Mouse (Mus musculus) induced T-regulatory cell, adult 2 months (primary cell): ENCODE results near the gene 1700019N19Rik.
A peak's percentile ranks its signal among the peaks of the same experiment; 100 is the strongest.

Experiments
- DNase-seq: peaks from one replicate; pipeline ENCODE4 v3.0.0-alpha.2; 2012; ENCODE audit warnings: low read depth

1700019N19Rik gene

DNA sequence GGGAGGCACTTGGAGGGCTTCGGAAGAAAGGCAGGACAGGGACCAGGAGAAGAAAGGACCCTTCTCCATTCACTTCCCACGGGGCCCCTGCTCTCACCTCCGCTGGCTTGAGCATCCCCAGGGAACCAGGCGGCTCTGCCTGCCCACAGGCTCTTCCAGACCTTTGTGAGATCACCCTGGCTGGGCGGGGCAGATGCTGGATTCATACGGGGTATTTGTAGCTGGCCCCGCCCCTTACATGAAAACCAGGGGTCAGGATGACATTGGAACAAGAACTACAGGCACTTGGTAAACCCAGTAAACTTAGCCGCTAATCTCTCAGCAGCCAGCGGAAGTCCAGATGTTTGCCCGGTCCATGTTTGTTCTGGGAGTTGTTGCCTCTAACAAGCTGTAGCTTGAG lies at the start of gene 1700019N19Rik:
1700019N19Rik (minus strand) TSS at position 178 of the 400 bp plus-strand sequence.
- DNase-seq: no peak

DNA sequence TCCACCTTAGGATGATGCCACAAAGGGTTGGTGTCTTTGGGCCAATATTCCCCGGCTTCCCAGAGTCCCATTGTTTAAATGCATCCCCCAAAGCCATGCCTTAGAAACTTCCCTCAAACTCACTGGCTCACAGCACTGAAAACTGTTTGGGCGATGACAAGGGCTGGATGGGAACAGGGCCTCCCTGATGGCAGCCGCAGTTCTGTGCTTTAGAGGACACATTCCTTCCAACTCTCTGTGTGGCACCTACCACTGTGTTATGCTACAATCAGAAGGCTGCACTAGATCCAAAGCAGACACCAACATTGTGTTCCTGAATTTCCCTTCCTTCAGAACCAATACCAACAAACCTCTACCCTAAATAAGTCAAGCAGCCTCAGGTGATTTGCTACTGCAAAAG lies 49.3 kb upstream of the 1700019N19Rik start:
- no peak for DNase-seq

DNA sequence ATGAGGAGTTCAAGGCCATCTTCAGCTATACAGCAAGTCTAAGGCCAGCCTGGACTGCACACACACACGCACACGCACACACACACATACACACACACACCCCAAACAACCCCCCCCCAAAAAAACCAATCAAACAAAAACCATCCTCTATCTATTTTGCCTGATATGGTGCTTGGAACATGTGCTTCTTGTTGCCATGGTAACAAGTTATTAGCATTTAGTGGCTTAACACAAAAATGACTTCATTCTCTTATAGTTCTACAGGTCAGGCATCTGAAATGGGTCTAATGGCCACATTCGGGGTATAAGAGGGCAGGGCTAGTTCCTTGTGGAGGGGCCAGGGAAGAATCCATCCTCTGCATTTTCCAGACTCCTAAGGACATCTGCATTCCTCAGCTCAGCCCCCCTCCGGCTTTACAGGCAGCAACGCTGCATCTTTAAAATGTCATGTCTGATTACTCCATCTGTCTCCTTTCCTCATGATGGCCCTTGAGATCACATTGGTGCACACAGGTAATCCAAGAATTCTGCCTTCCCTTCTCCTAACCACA lies 46.5 kb upstream of the 1700019N19Rik start:
- DNase-seq: no peak

DNA sequence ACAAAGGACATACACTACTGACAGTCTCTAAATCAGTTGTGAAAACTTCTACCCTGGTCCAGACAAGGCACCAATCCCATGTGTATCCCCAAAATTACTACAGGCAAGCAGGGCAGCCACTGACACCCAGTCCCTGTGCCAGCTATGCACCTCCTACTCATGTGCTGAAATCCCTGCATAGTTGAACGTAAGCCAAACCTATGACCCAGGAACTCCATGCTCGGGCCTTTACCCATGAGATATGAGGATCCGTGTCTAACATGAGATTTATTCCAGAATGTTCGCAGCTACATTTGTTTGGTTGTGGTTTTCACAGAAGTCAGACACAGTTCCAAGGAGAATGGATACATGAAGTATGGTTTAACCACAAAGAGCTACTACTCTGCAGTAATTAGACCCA lies 45.5 kb upstream of the 1700019N19Rik start:
- DNase-seq: no peak

DNA sequence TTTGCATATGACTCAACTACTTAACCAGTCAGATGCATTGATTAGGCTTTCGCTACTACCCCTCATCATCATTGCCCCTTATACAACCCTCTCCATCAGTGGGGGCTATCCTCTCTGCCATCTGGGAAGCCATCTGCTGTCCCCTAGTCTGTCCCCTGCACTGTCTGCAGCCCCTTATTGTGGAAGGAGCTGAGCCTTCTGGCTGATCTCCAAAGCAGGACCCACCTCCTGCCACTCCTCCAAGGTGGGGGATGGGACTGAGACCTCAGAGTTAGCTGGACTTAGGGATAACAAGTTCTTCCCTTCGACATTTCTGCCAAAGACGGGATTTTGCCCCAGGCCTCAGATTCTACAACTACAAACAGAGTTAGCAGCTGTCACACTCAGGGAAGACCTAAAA lies 45.1 kb upstream of the 1700019N19Rik start:
- DNase-seq: no peak

DNA sequence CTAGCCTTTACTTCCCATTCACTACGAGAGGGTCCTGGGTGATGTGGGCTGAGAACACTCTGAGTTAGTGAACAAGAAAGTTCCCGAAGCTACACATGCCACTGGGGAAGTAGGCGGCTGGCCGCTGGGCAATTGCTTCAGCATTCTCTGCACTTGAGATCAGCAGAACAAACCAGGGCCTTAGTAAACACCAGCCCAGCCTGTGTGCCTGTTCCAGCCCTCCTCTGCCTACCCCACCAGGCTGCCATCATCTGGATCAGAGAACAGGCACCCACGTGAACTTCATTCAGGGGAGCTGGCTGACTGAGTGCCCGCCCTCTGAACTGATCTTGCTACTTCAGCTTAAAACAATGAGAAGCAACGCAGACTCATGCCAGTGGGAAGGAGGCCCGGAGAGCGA lies 44.4 kb upstream of the 1700019N19Rik start:
- DNase-seq: no peak

DNA sequence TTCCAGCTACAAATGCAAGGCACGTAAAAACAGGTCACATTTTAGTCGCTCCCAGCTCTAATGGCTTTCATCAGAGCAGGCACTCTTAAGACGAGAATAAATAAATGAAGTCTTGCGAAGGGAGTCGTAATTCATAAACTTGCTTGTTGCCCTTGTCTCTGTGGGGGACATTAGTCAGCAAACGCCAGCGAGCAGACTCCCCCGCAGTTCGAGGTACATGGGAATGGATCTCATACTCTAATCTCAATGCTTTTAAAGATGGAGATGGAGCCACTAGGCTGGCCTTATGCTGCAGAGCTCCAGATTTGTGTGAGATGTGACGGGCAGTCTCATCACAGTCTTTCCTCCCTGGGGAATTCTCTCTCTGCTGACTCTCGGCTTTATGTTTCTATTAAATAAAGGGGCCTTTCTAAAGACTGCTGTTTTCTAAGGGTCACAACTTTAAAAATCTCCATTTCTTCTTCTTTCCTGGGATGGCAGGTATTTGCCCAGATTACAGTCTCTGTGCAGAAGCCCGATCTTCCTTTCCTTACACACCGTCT lies 39.4 kb upstream of the 1700019N19Rik start:
- no peak for DNase-seq

DNA sequence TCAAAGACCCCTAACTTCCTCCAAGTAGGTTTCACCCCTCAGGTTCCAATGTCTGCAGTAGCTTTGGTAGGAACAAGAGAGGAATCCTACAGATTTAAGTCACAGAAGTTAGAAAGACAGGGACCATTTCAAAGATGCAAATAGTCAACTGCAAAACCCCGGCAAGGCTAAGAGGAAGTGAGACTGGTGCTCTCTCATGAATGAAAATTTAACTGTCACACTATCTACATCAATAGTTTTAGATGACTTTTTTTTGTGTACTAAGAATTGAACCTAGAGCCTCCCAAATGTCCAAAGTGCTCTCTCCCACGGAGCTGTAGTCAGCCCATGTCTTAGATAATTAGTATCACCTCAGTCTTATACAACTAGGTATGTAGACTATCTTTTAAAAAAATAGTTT lies 38.7 kb upstream of the 1700019N19Rik start:
- DNase-seq: no peak

DNA sequence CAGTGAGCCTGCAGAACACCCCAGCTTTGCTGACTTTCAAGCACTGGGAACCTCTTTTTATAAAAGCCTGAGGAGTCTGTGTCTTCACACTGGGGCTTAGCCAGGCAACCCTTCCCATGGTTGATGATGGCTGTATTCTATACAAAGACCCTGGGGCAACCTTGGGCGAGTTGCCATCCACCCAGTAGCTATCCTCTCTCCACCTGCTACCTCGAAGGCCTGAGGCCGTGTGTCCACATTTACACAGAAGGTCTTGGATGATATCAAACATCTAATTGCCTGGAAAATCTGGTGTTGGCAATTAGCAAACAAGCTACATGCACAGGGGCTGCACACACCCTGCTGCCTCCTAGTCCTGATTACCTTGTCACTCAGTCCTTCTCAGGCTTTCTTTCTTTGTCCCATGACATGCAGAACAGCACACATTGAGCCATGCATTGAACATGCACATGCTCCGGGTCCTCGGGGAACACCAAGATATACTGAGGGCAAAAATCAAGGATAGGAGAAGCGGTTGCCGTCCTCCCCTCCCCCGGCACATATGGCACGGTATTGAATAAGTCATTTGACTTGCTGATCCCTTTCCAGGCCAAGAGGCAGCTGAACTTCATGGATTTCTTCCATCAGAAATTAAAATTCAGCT lies 37.1 kb upstream of the 1700019N19Rik start:
- DNase-seq: no peak

DNA sequence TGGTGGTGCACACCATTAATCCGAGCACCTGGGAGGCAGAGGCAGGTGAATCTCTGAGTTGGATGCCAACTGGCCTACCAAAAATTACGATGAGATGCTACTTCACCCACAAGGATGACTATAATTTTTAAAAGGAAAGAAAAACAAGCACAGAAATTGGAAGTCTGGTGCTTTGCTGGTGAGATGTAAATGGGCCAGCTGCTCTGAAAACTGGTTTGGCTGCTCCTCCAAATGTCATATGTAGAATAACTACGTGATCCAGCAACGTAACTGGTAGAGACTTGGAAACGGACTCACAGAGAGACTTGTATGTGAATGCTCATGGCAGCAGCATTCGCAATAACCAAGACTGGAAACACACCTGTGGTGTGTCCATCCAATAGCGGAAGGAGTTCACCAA lies 35.9 kb upstream of the 1700019N19Rik start:
- no peak for DNase-seq

DNA sequence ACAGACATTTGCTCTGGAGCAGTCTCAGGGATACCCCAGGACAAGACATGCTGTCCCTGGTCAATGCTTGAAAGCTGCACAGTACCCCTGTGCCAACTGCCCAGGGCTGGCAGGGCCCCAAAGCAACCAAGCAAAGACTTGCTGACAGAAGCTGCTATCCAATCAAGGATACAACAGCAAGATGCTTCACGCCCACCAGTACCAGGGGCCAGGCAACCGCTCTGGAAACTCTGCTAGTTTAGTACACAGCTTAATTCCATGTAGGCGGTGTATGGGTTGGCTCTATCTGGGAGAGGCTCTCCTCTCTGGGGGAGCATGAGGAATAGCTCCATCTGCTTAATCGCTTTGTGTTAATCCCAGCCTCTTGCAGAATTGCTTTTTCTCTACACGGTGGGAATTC lies 35.3 kb upstream of the 1700019N19Rik start:
- no peak for DNase-seq

DNA sequence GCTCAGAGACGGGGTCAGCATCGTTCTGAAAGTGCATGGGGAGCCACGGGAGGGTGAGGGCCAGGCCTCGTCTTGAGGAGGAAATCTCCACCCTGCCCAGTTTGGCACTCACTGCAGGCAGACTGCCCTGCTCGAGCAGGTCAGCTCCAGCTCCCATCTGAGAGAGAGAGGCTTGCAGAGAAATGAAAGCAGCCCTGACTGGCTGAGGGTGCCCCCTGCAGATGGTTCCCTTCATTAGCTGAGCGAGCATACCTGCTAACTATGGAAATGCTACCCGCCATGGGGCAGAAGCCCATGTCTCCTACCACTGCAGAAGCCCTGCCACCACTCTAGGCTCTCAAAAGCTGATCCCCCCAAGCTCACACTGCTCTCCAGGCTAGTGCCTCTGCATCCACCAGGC lies 33.4 kb upstream of the 1700019N19Rik start:
- no peak for DNase-seq

DNA sequence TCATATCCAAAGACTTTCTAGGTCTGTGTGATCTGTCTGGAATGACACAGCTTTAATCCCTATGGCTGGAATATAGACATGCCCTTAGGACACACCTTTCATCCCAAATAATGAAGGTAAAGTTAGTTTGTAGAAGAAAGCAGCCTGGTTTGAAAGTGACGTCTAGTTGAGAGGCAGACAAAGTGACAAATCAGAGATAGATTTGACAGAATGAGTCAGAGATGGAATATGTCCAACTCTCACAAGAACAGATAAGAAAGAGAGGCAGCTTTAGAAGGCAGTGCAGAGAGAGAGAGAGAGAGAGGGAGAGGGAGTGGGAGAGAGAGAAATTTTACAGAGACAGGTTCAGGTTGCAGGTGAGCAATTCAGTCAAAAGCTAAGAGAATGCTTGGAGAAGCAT lies 30.1 kb upstream of the 1700019N19Rik start:
- DNase-seq: no peak

DNA sequence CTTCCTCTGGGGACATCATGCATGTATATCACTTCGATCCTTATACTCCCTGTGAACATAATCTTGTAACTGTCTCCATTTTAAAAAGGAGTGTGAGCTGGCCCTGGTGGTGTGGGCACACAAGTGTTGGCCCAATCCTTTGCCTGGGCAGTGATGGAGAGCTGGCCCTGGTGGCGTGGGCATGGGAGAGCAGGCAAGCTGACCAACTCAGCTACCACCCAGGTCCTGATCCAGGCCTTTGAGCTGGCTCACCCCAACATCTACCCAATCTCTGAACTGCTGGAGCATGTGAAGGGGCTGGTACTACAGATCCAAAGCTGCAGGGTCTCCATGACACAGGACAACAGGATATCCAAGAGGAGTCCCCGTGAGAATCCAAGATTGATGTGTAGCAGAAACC lies 29.0 kb upstream of the 1700019N19Rik start:
- no peak for DNase-seq

DNA sequence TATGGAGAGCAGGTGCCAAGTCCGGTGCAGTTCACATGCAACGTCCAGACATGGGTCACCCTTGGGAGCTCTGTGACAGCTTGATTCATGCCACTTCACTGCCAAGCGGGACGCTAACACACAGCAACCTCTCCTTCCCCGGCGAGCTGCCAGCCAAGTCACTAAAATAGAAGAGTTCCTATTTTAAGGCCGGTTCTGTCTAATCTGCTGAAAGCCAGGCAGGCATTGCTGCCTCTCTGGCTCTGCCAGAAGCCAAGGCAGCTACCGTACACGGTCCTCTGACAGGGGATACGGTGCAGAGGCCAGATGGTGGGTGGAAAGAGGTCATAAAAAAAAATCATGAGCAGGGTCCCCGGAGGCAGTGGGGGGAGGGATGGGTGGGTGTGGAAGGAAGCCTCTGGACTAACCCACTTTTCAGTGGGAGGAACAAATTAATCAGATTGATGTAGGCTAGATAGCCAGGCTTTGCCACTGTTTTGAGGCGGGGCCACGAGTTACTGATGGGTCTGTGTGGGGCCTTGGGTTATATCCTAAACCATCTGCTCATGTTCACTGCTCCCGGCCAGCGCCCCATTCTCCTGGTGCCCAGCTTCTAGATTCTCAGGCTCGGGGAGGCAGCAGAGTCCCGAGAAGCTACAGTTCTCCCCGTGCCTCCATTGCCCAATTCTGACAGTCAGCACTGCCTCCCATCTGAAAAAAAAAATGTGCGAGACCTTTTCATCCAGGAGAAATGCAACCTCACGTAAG lies 28.4 kb upstream of the 1700019N19Rik start:
- no peak for DNase-seq

DNA sequence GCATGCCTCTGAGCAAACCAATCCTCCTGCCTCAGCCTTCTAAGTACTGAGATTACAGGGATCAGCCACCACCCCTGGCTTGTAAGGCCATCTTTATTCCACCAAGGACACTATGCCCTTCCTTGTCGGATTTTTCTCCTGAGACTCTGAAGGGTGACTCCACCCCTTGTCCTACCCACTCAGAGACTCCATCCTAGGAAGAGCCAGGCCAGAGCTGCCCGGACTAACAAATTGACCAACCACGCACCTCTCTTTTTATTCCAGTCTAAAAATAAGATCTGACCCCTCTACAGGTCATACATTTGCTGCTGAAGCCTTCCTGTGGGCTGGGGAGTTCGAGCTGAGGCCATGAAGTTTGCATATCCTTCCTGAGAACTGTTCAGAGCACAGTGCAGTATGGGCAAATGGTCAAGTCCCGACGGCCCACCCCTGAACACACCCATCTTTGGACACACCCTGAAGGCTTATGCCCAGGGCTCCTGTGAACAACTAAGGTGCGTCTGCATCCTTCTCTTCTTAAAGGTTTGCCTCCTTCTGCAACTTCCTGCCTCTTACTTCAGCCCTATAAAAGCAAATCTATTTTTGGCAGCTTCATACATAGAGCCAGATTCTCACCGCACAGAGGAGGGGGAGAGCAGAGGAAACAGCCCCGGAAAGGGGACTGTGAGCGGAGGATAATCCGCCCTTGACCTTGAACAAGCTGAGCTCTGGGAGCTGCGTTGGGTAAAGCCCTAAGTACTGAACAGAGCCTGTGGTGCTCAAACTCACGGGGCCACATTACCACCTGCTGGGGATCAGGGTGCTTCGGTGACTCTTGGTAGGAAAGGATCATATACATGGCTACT lies 24.5 kb upstream of the 1700019N19Rik start:
- peak; percentile 3 for DNase-seq

DNA sequence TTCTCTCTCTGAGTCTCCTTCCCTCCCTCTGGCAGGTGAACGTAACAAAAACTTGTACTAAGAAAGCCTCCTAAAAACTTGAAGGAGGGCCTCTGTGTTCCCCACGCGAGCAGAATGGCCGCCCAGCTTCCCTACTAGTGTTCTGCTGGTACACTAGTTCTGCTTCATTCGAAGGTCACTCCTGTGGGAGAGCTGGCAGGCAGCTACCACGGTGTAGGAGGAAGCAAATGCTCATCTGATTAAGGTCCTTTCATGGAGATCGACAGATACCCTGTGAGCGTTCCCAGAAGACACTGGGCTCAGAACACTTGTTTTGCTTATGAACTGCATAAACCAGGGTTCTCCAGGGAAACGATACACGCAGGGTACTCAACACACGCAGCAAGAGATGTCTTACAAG lies 23.1 kb upstream of the 1700019N19Rik start:
- no peak for DNase-seq

DNA sequence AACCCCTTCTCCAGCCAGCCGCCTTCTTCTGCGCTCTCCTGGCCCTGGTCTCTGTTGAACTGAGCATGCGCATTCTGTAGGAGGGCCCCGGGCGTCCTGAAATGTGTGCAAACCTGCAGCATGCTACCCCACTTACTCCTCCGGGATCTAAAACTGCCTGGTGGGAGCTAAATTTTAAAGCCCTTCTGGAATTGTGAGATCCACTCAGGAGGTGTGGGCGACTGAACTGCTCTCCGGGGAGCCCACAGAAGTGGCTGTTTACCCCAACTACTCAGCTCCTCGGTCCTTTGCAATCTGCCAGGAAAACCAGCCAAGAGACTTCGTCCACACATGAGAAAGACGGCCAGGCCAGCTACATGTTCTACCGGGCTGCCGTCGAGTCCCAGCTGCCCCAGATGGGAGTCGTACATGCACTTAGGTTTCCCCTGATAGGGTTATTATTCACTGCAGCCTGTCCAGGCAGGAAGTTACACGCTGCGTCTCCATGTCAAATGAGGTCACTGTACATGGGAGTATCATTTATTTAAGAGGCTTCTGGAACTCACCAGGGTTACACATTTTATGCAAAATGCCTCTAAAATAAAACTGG lies 22.3 kb upstream of the 1700019N19Rik start:
- DNase-seq: no peak

DNA sequence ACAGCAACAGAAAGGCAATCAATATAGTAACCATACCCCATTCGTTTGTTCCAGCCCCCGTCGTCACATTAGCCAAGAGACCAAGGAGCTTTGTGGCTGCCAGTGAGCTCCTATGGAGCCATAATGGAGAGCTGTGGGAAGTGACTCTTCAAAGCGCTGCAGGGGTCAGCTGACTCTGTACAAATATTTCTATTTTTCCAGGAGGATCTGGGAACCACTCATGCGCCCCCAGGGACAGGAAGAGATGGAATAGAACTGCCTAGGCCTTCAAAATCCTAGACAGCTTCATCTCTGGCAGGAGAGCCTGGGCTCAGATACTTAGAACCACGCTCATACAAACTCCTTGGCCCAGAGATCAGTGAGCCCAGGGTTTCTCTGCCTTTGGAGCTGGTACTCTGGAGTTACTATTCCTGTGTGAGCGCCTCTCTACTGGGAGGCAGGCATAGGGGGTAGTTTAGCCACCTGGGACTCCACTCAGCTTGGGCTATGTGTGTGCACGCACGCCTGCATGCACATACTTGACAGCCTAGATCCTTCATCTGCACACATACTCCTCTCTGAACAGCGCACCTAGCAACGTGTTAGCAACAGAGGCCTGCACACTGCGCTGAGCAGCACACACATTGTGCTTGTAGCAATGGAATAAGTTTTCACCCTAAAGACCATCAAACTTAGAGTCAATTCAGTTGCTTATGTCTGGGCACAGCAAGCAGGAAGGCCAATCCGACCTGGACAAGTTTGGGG lies 21.1 kb upstream of the 1700019N19Rik start:
- DNase-seq: no peak

DNA sequence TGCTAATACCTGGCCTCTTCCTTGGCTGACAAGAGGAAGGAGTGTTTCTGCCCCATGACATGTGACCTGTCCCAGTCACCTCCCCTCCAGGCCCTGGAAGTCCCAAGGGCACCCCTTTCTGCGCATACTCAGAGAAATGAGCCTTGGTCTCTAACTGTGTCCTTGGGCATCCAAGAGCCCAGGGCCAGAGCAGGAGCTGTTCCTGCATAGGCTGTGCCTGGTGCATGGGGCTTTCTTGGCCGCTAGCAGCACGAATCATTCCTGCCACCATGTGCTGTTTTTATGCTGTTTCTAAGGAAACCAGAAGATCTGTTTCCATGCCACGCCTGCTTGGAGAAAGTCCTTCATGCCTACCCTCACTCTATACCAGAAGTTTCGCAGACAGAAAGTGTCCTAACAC lies 16.3 kb upstream of the 1700019N19Rik start:
- DNase-seq: no peak

DNA sequence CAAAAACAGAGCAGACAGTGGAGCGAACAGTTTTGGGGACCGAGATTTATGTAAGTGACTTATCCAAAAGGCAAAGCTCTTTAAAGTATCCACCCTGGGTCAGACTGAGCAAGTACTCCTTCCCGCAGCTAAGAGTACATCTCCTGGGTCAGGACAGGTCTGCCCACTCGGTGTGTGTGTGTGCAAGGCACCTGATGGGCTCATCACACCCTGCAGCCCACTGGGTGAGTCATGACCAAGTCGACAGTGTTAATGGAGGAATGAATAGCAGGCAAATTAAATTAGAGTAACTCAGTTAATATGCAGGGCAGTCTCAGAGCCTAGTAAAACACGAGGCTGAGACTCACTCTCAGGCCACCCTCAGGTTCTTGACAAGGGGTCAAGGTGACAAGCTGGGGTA lies 14.6 kb upstream of the 1700019N19Rik start:
- no peak for DNase-seq
